Mouse (Mus musculus) MEL (cell line): ENCODE measurements around the gene Armh1. TPM values are rescaled to one million over a fixed set of nuclear protein-coding genes. Genes with fewer than 3 reads are reported as not detected.

Experiments
- DNase-seq: peaks from one replicate; pipeline ENCODE4 v3.0.0; 2011; ENCODE audit warnings: low read depth, low spot score
- H3K27ac ChIP-seq: 2 replicates; pipeline ENCODE4 v1.5.1; 2012; ENCODE audit warnings: low read depth, mild to moderate bottlenecking, control low read depth, low read length, moderate library complexity; ENCODE audit not compliant: control insufficient read depth
- H3K27me3 ChIP-seq, 2 experiments: fragments of 150-350 bp in 1 of 2; sonication (generic) in 1 of 2; 2 replicates each; pipeline ENCODE4 v1.6.1; 2012; ENCODE audit warnings: low read length in 2 of 2, mild to moderate bottlenecking in 2 of 2, improper control_type of control experiment in 1 of 2, moderate library complexity in 1 of 2; ENCODE audit not compliant: insufficient read depth in 2 of 2, control insufficient read depth in 1 of 2
- H3K36me3 ChIP-seq, 2 experiments: 2 replicates each; pipeline ENCODE4 v1.6.1; 2012 to 2014; ENCODE audit warnings: low read length in 2 of 2, improper control_type of control experiment in 1 of 2, inconsistent platforms in 1 of 2, mild to moderate bottlenecking in 1 of 2; ENCODE audit not compliant: insufficient read depth in 2 of 2, control insufficient read depth in 1 of 2
- H3K4me1 ChIP-seq, 2 experiments: fragments of 150-350 bp in 1 of 2; sonication (generic) in 1 of 2; 2 replicates each; pipeline ENCODE4 v1.6.1; 2012; ENCODE audit warnings: low read length in 2 of 2, improper control_type of control experiment in 1 of 2, mild to moderate bottlenecking in 1 of 2; ENCODE audit not compliant: insufficient read depth in 2 of 2, control insufficient read depth in 1 of 2
- H3K4me3 ChIP-seq, 2 experiments: fragments of 150-350 bp in 1 of 2; sonication (generic) in 1 of 2; 2 replicates each; pipeline ENCODE4 v1.5.1; 2012; ENCODE audit warnings: low read depth in 2 of 2, low read length in 2 of 2, mild to moderate bottlenecking in 2 of 2, moderate library complexity in 2 of 2, control low read depth in 1 of 2, improper control_type of control experiment in 1 of 2; ENCODE audit not compliant: control insufficient read depth in 1 of 2, insufficient read depth in 1 of 2
- H3K79me2 ChIP-seq: 2 replicates; pipeline ENCODE4 v1.6.1; 2012; ENCODE audit warnings: mild to moderate bottlenecking, low read length, moderate library complexity; ENCODE audit not compliant: control insufficient read depth, poor library complexity, insufficient read depth
- H3K9ac ChIP-seq: 2 replicates; pipeline ENCODE4 v1.6.1; 2012; ENCODE audit warnings: low read depth, mild to moderate bottlenecking, control low read depth, low read length, moderate library complexity; ENCODE audit not compliant: control insufficient read depth, poor library complexity, severe bottlenecking
- H3K9me3 ChIP-seq: fragments of 150-350 bp; sonication (generic); replicated peaks from 2 replicates; pipeline ENCODE4 v1.6.1; 2012; ENCODE audit warnings: mild to moderate bottlenecking, low read length, improper control_type of control experiment, moderate library complexity; ENCODE audit not compliant: insufficient read depth
- BHLHE40 ChIP-seq: IDR thresholded peaks from 2 replicates; pipeline ENCODE4 v1.6.1; 2012; ENCODE audit warnings: low read depth, mild to moderate bottlenecking, inconsistent platforms, low read length, improper control_type of control experiment, borderline replicate concordance
- CHD1 ChIP-seq: IDR thresholded peaks from 2 replicates; pipeline ENCODE4 v1.6.1; 2012; ENCODE audit warnings: low read depth, mild to moderate bottlenecking, inconsistent platforms, low read length, improper control_type of control experiment
- CTCF ChIP-seq, 3 experiments: IDR thresholded peaks in 2 of 3; conservative IDR thresholded peaks in 1 of 3; 2 replicates each; pipeline ENCODE4 v1.5.1; 2011 to 2012; ENCODE audit warnings: low read length in 3 of 3, low read depth in 2 of 3, mild to moderate bottlenecking in 2 of 3, improper control_type of control experiment in 1 of 3, inconsistent platforms in 1 of 3, mixed read lengths in 1 of 3, moderate library complexity in 1 of 3; ENCODE audit not compliant: control insufficient read depth in 1 of 3, insufficient read depth in 1 of 3, poor library complexity in 1 of 3, severe bottlenecking in 1 of 3
- E2F4 ChIP-seq: IDR thresholded peaks from 2 replicates; pipeline ENCODE4 v1.6.1; 2011; ENCODE audit warnings: low read depth, low read length, improper control_type of control experiment, borderline replicate concordance
- GABPA ChIP-seq: IDR thresholded peaks from 2 replicates; pipeline ENCODE4 v1.6.1; 2012; ENCODE audit warnings: low read depth, mild to moderate bottlenecking, inconsistent platforms, low read length, improper control_type of control experiment, moderate library complexity
- GATA1 ChIP-seq: IDR thresholded peaks from 2 replicates; pipeline ENCODE4 v1.6.1; 2011; ENCODE audit warnings: low read depth, low read length, improper control_type of control experiment
- MAFK ChIP-seq: IDR thresholded peaks from 2 replicates; pipeline ENCODE4 v1.6.1; 2011; ENCODE audit warnings: low read depth, mild to moderate bottlenecking, low read length, improper control_type of control experiment, borderline replicate concordance
- MAX ChIP-seq: IDR thresholded peaks from 2 replicates; pipeline ENCODE4 v1.6.1; 2011; ENCODE audit warnings: low read length, improper control_type of control experiment
- MAZ ChIP-seq: IDR thresholded peaks from 2 replicates; pipeline ENCODE4 v1.6.1; 2012; ENCODE audit warnings: low read depth, mild to moderate bottlenecking, inconsistent platforms, low read length, improper control_type of control experiment
- MEF2A ChIP-seq: IDR thresholded peaks from 2 replicates; pipeline ENCODE4 v1.6.1; 2014; ENCODE audit warnings: low read depth, mild to moderate bottlenecking, inconsistent platforms, low read length, improper control_type of control experiment; ENCODE audit not compliant: poor library complexity, insufficient replicate concordance, severe bottlenecking; ENCODE audit errors: extremely low read depth
- MXI1 ChIP-seq: IDR thresholded peaks from 2 replicates; pipeline ENCODE4 v1.6.1; 2011; ENCODE audit warnings: mild to moderate bottlenecking, low read depth, low read length, improper control_type of control experiment
- MYB ChIP-seq: IDR thresholded peaks from 2 replicates; pipeline ENCODE4 v1.6.1; 2011; ENCODE audit warnings: mild to moderate bottlenecking, low read depth, low read length, improper control_type of control experiment
- NELFE ChIP-seq: IDR thresholded peaks from 2 replicates; pipeline ENCODE4 v1.6.1; 2011; ENCODE audit warnings: low read depth, low read length, improper control_type of control experiment
- POLR2A ChIP-seq, 2 experiments: IDR thresholded peaks; 2 replicates each; pipeline ENCODE4 v1.6.1; 2011 to 2012; ENCODE audit warnings: low read length in 2 of 2, mild to moderate bottlenecking in 2 of 2, control low read depth in 1 of 2, improper control_type of control experiment in 1 of 2, low read depth in 1 of 2, moderate library complexity in 1 of 2; ENCODE audit not compliant: control insufficient read depth in 1 of 2, insufficient read depth in 1 of 2, poor library complexity in 1 of 2
- POLR2AphosphoS2 ChIP-seq: IDR thresholded peaks from 2 replicates; pipeline ENCODE4 v1.6.1; 2011; ENCODE audit warnings: low read length, improper control_type of control experiment
- POLR2AphosphoS5 ChIP-seq: IDR thresholded peaks from 2 replicates; pipeline ENCODE4 v1.6.1; 2012; ENCODE audit warnings: low read depth, borderline replicate concordance, mild to moderate bottlenecking, inconsistent platforms, low read length, moderate library complexity, mixed read lengths
- RAD21 ChIP-seq: IDR thresholded peaks from 2 replicates; pipeline ENCODE4 v1.6.1; 2011; ENCODE audit warnings: mild to moderate bottlenecking, low read depth, low read length, improper control_type of control experiment
- RCOR1 ChIP-seq: IDR thresholded peaks from 2 replicates; pipeline ENCODE4 v1.6.1; 2012; ENCODE audit warnings: low read depth, mild to moderate bottlenecking, inconsistent platforms, low read length, improper control_type of control experiment
- SIN3A ChIP-seq: IDR thresholded peaks from 2 replicates; pipeline ENCODE4 v1.6.1; 2012; ENCODE audit warnings: low read length, improper control_type of control experiment, inconsistent platforms
- TAL1 ChIP-seq: IDR thresholded peaks from 2 replicates; pipeline ENCODE4 v1.6.1; 2012; ENCODE audit warnings: mild to moderate bottlenecking, inconsistent platforms, low read length, moderate library complexity, mixed read lengths
- TBP ChIP-seq: IDR thresholded peaks from 2 replicates; pipeline ENCODE4 v1.8.0; 2011; ENCODE audit warnings: low read depth, low read length, improper control_type of control experiment
- TCF12 ChIP-seq: IDR thresholded peaks from 2 replicates; pipeline ENCODE4 v1.6.1; 2014; ENCODE audit warnings: low read depth, mild to moderate bottlenecking, inconsistent platforms, low read length, improper control_type of control experiment, moderate library complexity
- UBTF ChIP-seq: IDR thresholded peaks from 2 replicates; pipeline ENCODE4 v1.6.1; 2012; ENCODE audit warnings: low read depth, mild to moderate bottlenecking, inconsistent platforms, low read length, improper control_type of control experiment, moderate library complexity, borderline replicate concordance; ENCODE audit not compliant: insufficient read depth
- USF2 ChIP-seq, 2 experiments: IDR thresholded peaks; 2 replicates each; pipeline ENCODE4 v1.6.1; 2011 to 2012; ENCODE audit warnings: improper control_type of control experiment in 2 of 2, low read length in 2 of 2, borderline replicate concordance in 1 of 2, inconsistent platforms in 1 of 2, low read depth in 1 of 2, mild to moderate bottlenecking in 1 of 2; ENCODE audit not compliant: insufficient read depth in 1 of 2
- ZKSCAN1 ChIP-seq: IDR thresholded peaks from 2 replicates; pipeline ENCODE4 v1.6.1; 2012; ENCODE audit warnings: low read depth, mild to moderate bottlenecking, inconsistent platforms, low read length, improper control_type of control experiment, moderate library complexity
- ZMIZ1 ChIP-seq: IDR thresholded peaks from 2 replicates; pipeline ENCODE4 v1.6.1; 2012; ENCODE audit warnings: low read depth, mild to moderate bottlenecking, inconsistent platforms, low read length, improper control_type of control experiment, moderate library complexity
- polyA plus RNA-seq, 2 experiments: library from polyadenylated mRNA; stranded (reverse) in 1 of 2; unstranded in 1 of 2; fragments of >175 nt in 1 of 2; fragments of >200 nt in 1 of 2; gene quantifications; 2 replicates each; pipeline versions ENCODE4 v1.2.1 to v1.2.4; 2012; ENCODE audit warnings: low replicate concordance in 2 of 2, low read depth in 1 of 2; ENCODE audit not compliant: insufficient read length in 2 of 2, insufficient read depth in 1 of 2, missing spikeins in 1 of 2
- total RNA-seq: library from RNA; depleted of rRNA; stranded (reverse); fragments of 300-350 nt; gene quantifications from 2 replicates; pipeline ENCODE4 v1.2.3, GENCODE M21; 2012

Armh1 gene
- total and polyA plus RNA-seq, 3 experiments: not detected

DNA sequence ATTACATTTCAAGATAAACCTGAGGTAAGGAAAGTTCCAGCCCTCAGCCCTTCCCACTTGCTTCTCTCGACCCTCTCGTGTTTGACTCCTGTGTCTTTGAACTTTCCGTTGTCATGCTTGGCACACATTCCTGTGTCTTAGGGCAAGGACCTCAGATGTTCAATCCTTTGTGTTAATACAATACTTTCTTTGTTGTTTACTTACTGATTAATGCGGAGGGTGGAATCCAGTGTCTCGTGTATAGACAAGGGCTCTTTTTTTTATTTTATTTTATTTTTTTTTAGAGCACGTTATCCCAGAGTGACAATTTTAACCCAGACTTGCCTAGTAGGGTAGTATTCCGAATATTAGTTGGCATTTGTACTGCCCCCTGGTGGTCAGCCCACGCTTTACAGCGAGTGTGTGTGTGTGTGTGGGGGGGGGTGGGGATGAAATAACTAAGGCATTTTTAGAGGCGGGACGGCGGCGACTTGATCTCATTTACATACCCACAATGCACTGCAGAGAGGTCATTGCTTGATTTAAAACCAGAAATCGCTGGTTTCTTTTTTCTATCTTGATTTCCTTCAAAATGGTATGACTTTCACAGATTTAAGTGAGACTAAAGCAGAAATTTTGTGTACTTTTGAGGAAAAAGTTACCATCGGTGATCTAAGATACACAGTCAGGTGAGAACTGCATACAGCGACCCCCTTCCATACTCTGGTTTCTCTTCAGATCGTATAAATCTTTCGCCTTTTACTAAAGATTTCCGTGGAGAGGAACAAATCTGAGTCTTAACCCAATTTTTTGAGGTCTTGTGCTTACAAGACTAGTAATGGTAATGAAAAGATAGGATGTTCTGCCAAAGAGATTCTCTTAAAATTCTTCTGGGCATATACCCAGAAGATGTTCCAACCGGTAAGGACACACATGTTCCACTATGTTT lies 41.5 kb downstream of the Armh1 start:
- no peaks in the 10 kb centered on the region for H3K79me2 ChIP-seq
- H3K27me3 ChIP-seq: no peaks in the 10 kb centered on the region
- H3K36me3 ChIP-seq: no peaks in the 10 kb centered on the region; a peak in 1 of 4 replicates
- peak overlapping the region; percentile 37 to 42; a peak in 3 of 4 replicates for H3K4me3 ChIP-seq
- no peaks in the 10 kb centered on the region for H3K9me3 ChIP-seq
- DNase-seq: peak; percentile 93
- H3K9ac ChIP-seq: peak overlapping the region; percentile 69
- H3K4me1 ChIP-seq: peaks cover 0 to 4% of the 10 kb centered on the region in 2 experiments; a peak in 1 of 4 replicates
- TF ChIP-seq BHLHE40 (no peak), GATA1 (peak; percentile 39; the same call in 1 of the 2 replicates), UBTF (no peak), POLR2AphosphoS5 (peak; percentile 99; the same call in 1 of the 2 replicates), CTCF (IDR thresholded peaks at IDR 0.05 in 2 of 3, conservative IDR thresholded peaks at IDR 0.05 in 1 of 3; ENCODE audit: control insufficient read depth in 1 of 3, insufficient read depth in 1 of 3, low read depth in 2 of 3, low read length in 3 of 3, poor library complexity in 1 of 3, severe bottlenecking in 1 of 3) (peak in 2 of 3 experiments; percentile 58 to 76; a peak in 4 of 6 replicates), MAX (no peak), POLR2AphosphoS2 (no peak), ZKSCAN1 (no peak), POLR2A (IDR thresholded peaks at IDR 0.05; ENCODE audit: control insufficient read depth in 1 of 2, insufficient read depth in 1 of 2, low read depth in 1 of 2, low read length in 2 of 2, poor library complexity in 1 of 2) (peak in 1 of 2 experiments; percentile 91; a peak in 2 of 4 replicates), TCF12 (no peak), TBP (peak; percentile 99), MEF2A (no peak)
- peak overlapping the region; percentile 79 for H3K27ac ChIP-seq

GRCm38 (mm10) chr4:117209592-117209991 lies 42.3 kb downstream of the Armh1 start:
- peaks cover 0 to 4% of the 10 kb centered on the region in 2 experiments; a peak in 1 of 4 replicates for H3K4me1 ChIP-seq
- H3K4me3 ChIP-seq: peak overlapping the region in 1 of 2 experiments; percentile 37; a peak in 1 of 4 replicates
- H3K9me3 ChIP-seq: no peaks in the 10 kb centered on the region
- no peaks in the 10 kb centered on the region for H3K79me2 ChIP-seq
- no peaks in the 10 kb centered on the region; a peak in 1 of 4 replicates for H3K36me3 ChIP-seq
- no peak for DNase-seq
- TF ChIP-seq RAD21: no peak
- no peak for TF ChIP-seq E2F4
- no peak for TF ChIP-seq TCF12
- no peak for TF ChIP-seq ZMIZ1
- no peak for TF ChIP-seq MAFK
- TF ChIP-seq NELFE: no peak
- no peak for TF ChIP-seq USF2 (IDR thresholded peaks at IDR 0.05; ENCODE audit: borderline replicate concordance in 1 of 2, insufficient read depth in 1 of 2, low read depth in 1 of 2, low read length in 2 of 2)
- no peak for TF ChIP-seq MXI1
- no peak for TF ChIP-seq MYB
- no peak for TF ChIP-seq GABPA
- no peak for TF ChIP-seq MAZ
- TF ChIP-seq CTCF (IDR thresholded peaks at IDR 0.05 in 2 of 3, conservative IDR thresholded peaks at IDR 0.05 in 1 of 3; ENCODE audit: control insufficient read depth in 1 of 3, insufficient read depth in 1 of 3, low read depth in 2 of 3, low read length in 3 of 3, poor library complexity in 1 of 3, severe bottlenecking in 1 of 3): no peak
- TF ChIP-seq SIN3A: no peak
- no peak for TF ChIP-seq CHD1
- TF ChIP-seq RCOR1: no peak
- no peak for TF ChIP-seq POLR2A (IDR thresholded peaks at IDR 0.05; ENCODE audit: control insufficient read depth in 1 of 2, insufficient read depth in 1 of 2, low read depth in 1 of 2, low read length in 2 of 2, poor library complexity in 1 of 2)
- TF ChIP-seq TAL1: no peak
- peak overlapping the region; percentile 69 for H3K9ac ChIP-seq
- H3K27ac ChIP-seq: no peak overlapping the region
- H3K27me3 ChIP-seq: no peaks in the 10 kb centered on the region
